ENCODE assay signal across 9 mouse cellular contexts in genomic region chr8:70702842-70703182, GRCm38 (mm10). TPM values are rescaled to one million over a fixed set of nuclear protein-coding genes. Genes with fewer than 3 reads are reported as not detected.
DNase-seq lines count a peak whose midpoint lies in the region; ATAC-seq and TF ChIP-seq lines count a peak whose summit lies in the region.
"Had no signal": no experiment of that assay in that cellular context is flagged by ENCODE, and none has a peak within 500 bp of the region (broad histone marks: within the 10 kb centered on the region; RNA-seq: fewer than 3 reads in every experiment).

No protein-coding gene starts in this region.

- H3K9ac ChIP-seq in intestine, embryonic 14.5 days (ENCODE audit: low read length) = no peak overlapping the region
- no peak overlapping the region for H3K9ac ChIP-seq in intestine, postnatal 0 days (ENCODE audit: low read depth, low read length)
- H3K9ac ChIP-seq in liver, embryonic 11.5 days (ENCODE audit: low read depth, low read length) = no peak overlapping the region

- no peak for DNase-seq in intestine, embryonic 14.5 days (ENCODE audit: low spot score)
- peak; percentile 98 for DNase-seq in NIH3T3 (ENCODE audit: low read depth)
- DNase-seq in embryonic facial prominence, embryonic 10.5 days (ENCODE audit: low spot score) = no peak
- peak; percentile 85 for DNase-seq in heart, postnatal 4 days
- peak; percentile 57 for DNase-seq in ovary, postnatal 36 days (ENCODE audit: low spot score)
- DNase-seq in embryo, embryonic 11 days = no peak
- no peak for DNase-seq in liver, embryonic 11.5 days (ENCODE audit: low spot score)

- H3K4me1 ChIP-seq in intestine, embryonic 14.5 days (replicated peaks; ENCODE audit: control insufficient read depth, insufficient read depth, low read length) = peaks cover 12% of the 10 kb centered on the region
- peaks cover 8% of the 10 kb centered on the region for H3K4me1 ChIP-seq in intestine, postnatal 0 days (replicated peaks; ENCODE audit: control insufficient read depth, insufficient read depth, low read length)
- peaks cover 34% of the 10 kb centered on the region for H3K4me1 ChIP-seq in embryonic facial prominence, embryonic 10.5 days
- H3K4me1 ChIP-seq in liver, embryonic 11.5 days (replicated peaks; ENCODE audit: control insufficient read depth, insufficient read depth, low read length) = peaks cover 10% of the 10 kb centered on the region

- H3K27me3 ChIP-seq in intestine, embryonic 14.5 days (replicated peaks; ENCODE audit: control insufficient read depth, insufficient read depth, low read length) = no peaks in the 10 kb centered on the region
- no peaks in the 10 kb centered on the region for H3K27me3 ChIP-seq in intestine, postnatal 0 days (replicated peaks; ENCODE audit: control insufficient read depth, insufficient read depth, low read length)
- no peaks in the 10 kb centered on the region for H3K27me3 ChIP-seq in embryonic facial prominence, embryonic 10.5 days (replicated peaks; ENCODE audit: low read depth, poor library complexity, severe bottlenecking)
- no peaks in the 10 kb centered on the region for H3K27me3 ChIP-seq in liver, embryonic 11.5 days (replicated peaks; ENCODE audit: control insufficient read depth, insufficient read depth, low read length)

- TF ChIP-seq CTCF in intestine, postnatal 0 days (IDR thresholded peaks at IDR 0.05; ENCODE audit: low read depth) = no peak

- 0 out of 2 replicates have a peak overlapping the region, but pooled peaks have one; percentile 11 for H3K27ac ChIP-seq in intestine, embryonic 14.5 days (ENCODE audit: low read depth)
- no peak overlapping the region for H3K27ac ChIP-seq in intestine, postnatal 0 days (ENCODE audit: low read depth, low read length)
- H3K27ac ChIP-seq in embryonic facial prominence, embryonic 10.5 days (replicated peaks) = no peak overlapping the region
- H3K27ac ChIP-seq in liver, embryonic 11.5 days (ENCODE audit: low read depth, low read length) = no peak overlapping the region

- no peak for ATAC-seq in intestine, embryonic 14.5 days (replicated peaks; ENCODE audit: low FRiP score, low TSS enrichment, low read depth)
- ATAC-seq in intestine, postnatal 0 days = no peak
- no peak for ATAC-seq in liver, embryonic 11.5 days (replicated peaks; ENCODE audit: low FRiP score)

- WGBS in intestine, embryonic 14.5 days = 89% methylated on average over 3 of the region's 3 CpGs
- WGBS in intestine, postnatal 0 days = 73% methylated on average over 3 of the region's 3 CpGs
- 88% methylated on average over 3 of the region's 3 CpGs for WGBS in embryonic facial prominence, embryonic 10.5 days
- WGBS in liver, embryonic 11.5 days = 67% methylated on average over 3 of the region's 3 CpGs

- no peak overlapping the region for H3K4me3 ChIP-seq in intestine, embryonic 14.5 days (ENCODE audit: low read depth, low read length)
- H3K4me3 ChIP-seq in intestine, postnatal 0 days (ENCODE audit: low read depth, low read length) = no peak overlapping the region
- peak overlapping the region; percentile 25; the same call in 1 of the 2 replicates for H3K4me3 ChIP-seq in embryonic facial prominence, embryonic 10.5 days
- H3K4me3 ChIP-seq in liver, embryonic 11.5 days (ENCODE audit: low read depth, low read length) = no peak overlapping the region

- H3K36me3 ChIP-seq in intestine, embryonic 14.5 days (ENCODE audit: control insufficient read depth, insufficient read depth, low read length) = peaks cover 13% of the 10 kb centered on the region; the same call in 1 of the 2 replicates
- peaks cover 6% of the 10 kb centered on the region for H3K36me3 ChIP-seq in intestine, postnatal 0 days (ENCODE audit: control insufficient read depth, insufficient read depth)
- peaks cover 30% of the 10 kb centered on the region for H3K36me3 ChIP-seq in embryonic facial prominence, embryonic 10.5 days (replicated peaks)
- no peaks in the 10 kb centered on the region; the same call in 1 of the 2 replicates for H3K36me3 ChIP-seq in liver, embryonic 11.5 days (ENCODE audit: control insufficient read depth, insufficient read depth, low read length)

- no peaks in the 10 kb centered on the region for H3K9me3 ChIP-seq in intestine, embryonic 14.5 days (ENCODE audit: control insufficient read depth, low read length)
- no peaks in the 10 kb centered on the region for H3K9me3 ChIP-seq in intestine, postnatal 0 days (ENCODE audit: control insufficient read depth)
- no peaks in the 10 kb centered on the region for H3K9me3 ChIP-seq in embryonic facial prominence, embryonic 10.5 days
- H3K9me3 ChIP-seq in liver, embryonic 11.5 days (ENCODE audit: control insufficient read depth, low read length) = no peaks in the 10 kb centered on the region

- H3K4me2 ChIP-seq in intestine, embryonic 14.5 days (ENCODE audit: low read length) = peak overlapping the region; percentile 63; the same call in 1 of the 2 replicates
- no peak overlapping the region for H3K4me2 ChIP-seq in intestine, postnatal 0 days (replicated peaks; ENCODE audit: low read depth)
- no peak overlapping the region for H3K4me2 ChIP-seq in liver, embryonic 11.5 days

RNA-seq across cellular contexts. Expression of gene Iqcn, which starts 0.4 kb away (rescaled TPM):
- 0.05 TPM in 2 replicates for polyA plus RNA-seq in intestine, embryonic 14.5 days (2014; fragmentation: Nextera tagmentation; extraction: Ambion mirVana)
- polyA plus RNA-seq in intestine, postnatal 0 days (2015; fragmentation: Nextera tagmentation; extraction: Ambion mirVana) = not detected in 2 replicates
- 0.05 TPM in 1 of 2 replicates, not detected in the other for polyA plus RNA-seq in embryonic facial prominence, embryonic 10.5 days (2016; fragmentation: Nextera tagmentation; extraction: Ambion mirVana)
- under 1 TPM; 0.10 to 0.11 TPM for total RNA-seq in heart, postnatal 4 days (2021)
- not detected in 2 replicates for polyA plus RNA-seq in liver, embryonic 11.5 days (2014; fragmentation: Nextera tagmentation; extraction: Ambion mirVana)
- total RNA-seq: MEL had no signal

RNA-seq across cellular contexts. Expression of gene Jund, which starts 4.1 kb away (rescaled TPM):
- 94.0 and 114 TPM in 2 replicates for polyA plus RNA-seq in intestine, embryonic 14.5 days (2014; fragmentation: Nextera tagmentation; extraction: Ambion mirVana)
- 114 and 121 TPM in 2 replicates for polyA plus RNA-seq in intestine, postnatal 0 days (2015; fragmentation: Nextera tagmentation; extraction: Ambion mirVana)
- polyA plus RNA-seq in embryonic facial prominence, embryonic 10.5 days (2016; fragmentation: Nextera tagmentation; extraction: Ambion mirVana) = 58.7 and 61.7 TPM in 2 replicates
- 100 to 1,000 TPM; 254 to 261 TPM for total RNA-seq in heart, postnatal 4 days (2021)
- 43.0 and 47.2 TPM in 2 replicates for polyA plus RNA-seq in liver, embryonic 11.5 days (2014; fragmentation: Nextera tagmentation; extraction: Ambion mirVana)

RNA-seq across cellular contexts. Expression of gene Gm3336, which starts 15.5 kb away (rescaled TPM):
- 0.67 and 0.88 TPM in 2 replicates for polyA plus RNA-seq in intestine, embryonic 14.5 days (2014; fragmentation: Nextera tagmentation; extraction: Ambion mirVana)
- polyA plus RNA-seq in intestine, postnatal 0 days (2015; fragmentation: Nextera tagmentation; extraction: Ambion mirVana) = 2.8 TPM in 2 replicates
- polyA plus RNA-seq in embryonic facial prominence, embryonic 10.5 days (2016; fragmentation: Nextera tagmentation; extraction: Ambion mirVana) = not detected in 2 replicates
- not detected for total RNA-seq in heart, postnatal 4 days (2021)
- 0.15 TPM in 1 of 2 replicates, not detected in the other for polyA plus RNA-seq in liver, embryonic 11.5 days (2014; fragmentation: Nextera tagmentation; extraction: Ambion mirVana)

RNA-seq across cellular contexts. Expression of gene Pde4c, which starts 20.7 kb away (rescaled TPM):
- 0.39 and 0.42 TPM in 2 replicates for polyA plus RNA-seq in intestine, embryonic 14.5 days (2014; fragmentation: Nextera tagmentation; extraction: Ambion mirVana)
- polyA plus RNA-seq in intestine, postnatal 0 days (2015; fragmentation: Nextera tagmentation; extraction: Ambion mirVana) = 0.21 and 0.31 TPM in 2 replicates
- 0.20 and 0.69 TPM in 2 replicates for polyA plus RNA-seq in embryonic facial prominence, embryonic 10.5 days (2016; fragmentation: Nextera tagmentation; extraction: Ambion mirVana)
- 1 to 10 TPM in 1 of 2 experiments, under 1 TPM in 1; 0.74 to 1.0 TPM for total RNA-seq in heart, postnatal 4 days (2021)
- 0.83 and 1.3 TPM in 2 replicates for polyA plus RNA-seq in liver, embryonic 11.5 days (2014; fragmentation: Nextera tagmentation; extraction: Ambion mirVana)

RNA-seq across cellular contexts. Expression of gene Lsm4, which starts 29.8 kb away (rescaled TPM):
- polyA plus RNA-seq in intestine, embryonic 14.5 days (2014; fragmentation: Nextera tagmentation; extraction: Ambion mirVana) = 290 and 307 TPM in 2 replicates
- 181 and 182 TPM in 2 replicates for polyA plus RNA-seq in intestine, postnatal 0 days (2015; fragmentation: Nextera tagmentation; extraction: Ambion mirVana)
- polyA plus RNA-seq in embryonic facial prominence, embryonic 10.5 days (2016; fragmentation: Nextera tagmentation; extraction: Ambion mirVana) = 347 and 351 TPM in 2 replicates
- 100 to 1,000 TPM; 107 to 120 TPM for total RNA-seq in heart, postnatal 4 days (2021)
- 342 and 357 TPM in 2 replicates for polyA plus RNA-seq in liver, embryonic 11.5 days (2014; fragmentation: Nextera tagmentation; extraction: Ambion mirVana)

Comparison
In these comparisons a context has a peak if more than half of its experiments do, and no peak if none do; other contexts are left out.
1. DNase-seq: peak in NIH3T3 (single experiment), heart, postnatal 4 days (single experiment) and ovary, postnatal 36 days (single experiment); none in intestine, embryonic 14.5 days (single experiment), embryonic facial prominence, embryonic 10.5 days (single experiment), embryo, embryonic 11 days (single experiment) and liver, embryonic 11.5 days (single experiment).